Mouse (Mus musculus) heart, postnatal 10 days (tissue): ENCODE data around the gene Faf1. TPM values are rescaled to one million over a fixed set of nuclear protein-coding genes. Genes with fewer than 3 reads are reported as not detected.

Source experiments
- DNase-seq, 2 experiments: peaks; one replicate each; pipeline ENCODE4 v3.0.0; 2021
- intact Hi-C: fragments of 180-260 bp; cut with DNase I; formaldehyde crosslinking; loops from one replicate; pipeline ENCODE4 v1.15.1; 2025
- total RNA-seq, 2 experiments: library from RNA; stranded (reverse); gene quantifications; 2 replicates each; pipeline ENCODE4 v1.2.3; 2021

Gene Faf1
- total RNA-seq, 2 experiments from 2014 or later, result 31.4 to 33.2 TPM

GRCm38 (mm10) chr4:109986748-109987355 is 310.5 kb downstream of the Faf1 start:
- intact Hi-C loops, result no loop called here
- no peak for DNase-seq

- no peak for DNase-seq
- intact Hi-C loops, result no loop called here
Measured at GRCm38 (mm10) chr4:109987560-109988362, 311.4 kb downstream of the Faf1 start.

GRCm38 (mm10) chr4:109988411-109988810 is 312.0 kb downstream of the Faf1 start:
- DNase-seq, result no peak
- intact Hi-C loops, result no loop called here

GRCm38 (mm10) chr4:109989213-109989612 is 312.8 kb downstream of the Faf1 start:
- DNase-seq, result no peak
- intact Hi-C loops, result no loop called here

GRCm38 (mm10) chr4:110006044-110006443 is 329.7 kb downstream of the Faf1 start:
- intact Hi-C loops, result no loop called here
- DNase-seq, result no peak

Other genes starting within 250 kb of the Faf1 start
- 100 to 1,000 TPM; 107 to 112 TPM for gene Rnf11, start 191.9 kb upstream of the Faf1 start, total RNA-seq
- not detected for gene 4930522H14Rik, start 145.3 kb upstream of the Faf1 start, total RNA-seq
- gene Cdkn2c, start 9.4 kb upstream of the Faf1 start, total RNA-seq, result 10 to 100 TPM; 34.0 to 35.0 TPM